Mouse (Mus musculus) heart, postnatal 0 days (tissue): ENCODE measurements around the gene Ext2.

Experiments used
- CTCF ChIP-seq: IDR thresholded peaks from 2 replicates; pipeline ENCODE4 v1.5.1; 2016; ENCODE audit warnings: antibody characterized with exemption, control low read depth, low read depth
- EP300 ChIP-seq: IDR thresholded peaks from 2 replicates; pipeline ENCODE4 v1.6.1; 2016; ENCODE audit warnings: antibody characterized with exemption, low read depth

- peak; percentile 63 for TF ChIP-seq CTCF
- no peak for TF ChIP-seq EP300
These were observed 48.5 kb upstream of the Ext2 start for GRCm38 (mm10) chr2:93870842-93871241.
